Mouse (Mus musculus): ENCODE measurements around the gene Pxn.

GRCm38 (mm10) chr5:115487353-115487752 lies 19.1 kb upstream of the Pxn start:
- TF ChIP-seq CTCF (IDR thresholded peaks at IDR 0.05; ENCODE audit: low read depth): no peak
- no peak for TF ChIP-seq EP300 (IDR thresholded peaks at IDR 0.05; ENCODE audit: low read depth)

Data from liver, embryonic 14.5 days (tissue).